Mouse (Mus musculus) kidney, embryonic 15.5 days (tissue): ENCODE data around the gene Tfpt. TPM values are rescaled to one million over a fixed set of nuclear protein-coding genes. Genes with fewer than 3 reads are reported as not detected.

ENCODE experiments used
- ATAC-seq: fragments of 200-750 bp; cut with Nextera tagmentation; replicated peaks from 2 replicates; pipeline ENCODE4 v1.8.0; 2017; ENCODE audit warnings: moderate TSS enrichment; ENCODE audit not compliant: low FRiP score
- H3K27ac ChIP-seq: fragments of 300-500 bp; sonication (generic); 2 replicates; pipeline ENCODE4 v1.5.1; 2015; ENCODE audit warnings: mild to moderate bottlenecking, inconsistent platforms
- H3K27me3 ChIP-seq: fragments of 300-500 bp; sonication (generic); 2 replicates; pipeline ENCODE4 v1.6.1; 2015; ENCODE audit warnings: inconsistent platforms
- H3K36me3 ChIP-seq: fragments of 300-500 bp; sonication (generic); 2 replicates; pipeline ENCODE4 v1.6.1; 2015; ENCODE audit warnings: inconsistent platforms
- H3K4me1 ChIP-seq: fragments of 300-500 bp; sonication (generic); 2 replicates; pipeline ENCODE4 v1.6.1; 2015; ENCODE audit warnings: inconsistent platforms
- H3K4me2 ChIP-seq: fragments of 300-500 bp; sonication (generic); 2 replicates; pipeline ENCODE4 v1.6.1; 2015; ENCODE audit warnings: moderate library complexity, mild to moderate bottlenecking, inconsistent platforms
- H3K4me3 ChIP-seq: fragments of 300-500 bp; sonication (generic); replicated peaks from 2 replicates; pipeline ENCODE4 v1.5.1; 2015; ENCODE audit warnings: mild to moderate bottlenecking, inconsistent platforms
- H3K9ac ChIP-seq: fragments of 300-500 bp; sonication (generic); 2 replicates; pipeline ENCODE4 v1.6.1; 2015; ENCODE audit warnings: mild to moderate bottlenecking, inconsistent platforms
- H3K9me3 ChIP-seq: fragments of 300-500 bp; sonication (generic); replicated peaks from 2 replicates; pipeline ENCODE4 v1.6.1; 2016; ENCODE audit warnings: inconsistent platforms
- WGBS: fragments of 180-500 bp; shearing (Covaris S2); methylation state at CpG from one replicate; pipeline ENCODE4 v1.1.7; 2015; ENCODE audit warnings: mixed read lengths; 5-methylcytosine and 5-hydroxymethylcytosine counted together
- polyA plus RNA-seq: library from polyadenylated mRNA; unstranded; fragments of >200 nt; fragmentation: Nextera tagmentation; extraction: Ambion mirVana; gene quantifications from 2 replicates; pipeline ENCODE4 v1.2.1, GENCODE M21; 2015

Tfpt gene
- polyA plus RNA-seq, 1 experiment from 2014 or later = 23.9 TPM

GRCm38 (mm10) chr7:3646188-3646587 lies 16.5 kb upstream of the Tfpt start:
- Histone ChIP-seq H3K4me1 (peaks cover 38% of the 10 kb centered on the region), H3K4me3 (peak overlapping the region; percentile 99), H3K27ac (peak overlapping the region; percentile 99; the same call in 1 of the 2 replicates), H3K36me3 (peaks cover 49% of the 10 kb centered on the region), H3K4me2 (peak overlapping the region; percentile 76), H3K27me3 (no peaks in the 10 kb centered on the region), H3K9me3 (no peaks in the 10 kb centered on the region), H3K9ac (peak overlapping the region; percentile 100)
- 15% methylated on average over 9 of the region's 9 CpGs for WGBS
- ATAC-seq = no peak

- Histone ChIP-seq H3K4me1 (peaks cover 38% of the 10 kb centered on the region), H3K9me3 (no peaks in the 10 kb centered on the region), H3K27me3 (no peaks in the 10 kb centered on the region), H3K36me3 (peaks cover 49% of the 10 kb centered on the region), H3K9ac (peak overlapping the region; percentile 100), H3K4me2 (peak overlapping the region; percentile 76), H3K4me3 (peak overlapping the region; percentile 99), H3K27ac (peak overlapping the region; percentile 99)
- 0% methylated on average over 53 of the region's 58 CpGs for WGBS
- 0 out of 2 replicates have a peak, but pooled peaks have one; percentile 0 for ATAC-seq
These were observed 15.8 kb upstream of the Tfpt start for GRCm38 (mm10) chr7:3645488-3646025.

- peak within 1 kb of the TSS; percentile 100 for H3K9ac ChIP-seq
- no peaks in the 10 kb centered on the region for H3K9me3 ChIP-seq
- H3K27ac ChIP-seq = peak within 1 kb of the TSS; percentile 99
- peak within 1 kb of the TSS; percentile 99 for H3K4me3 ChIP-seq
- H3K4me2 ChIP-seq = peak within 1 kb of the TSS; percentile 76
- under 1% methylated on average over 58 of the region's 58 CpGs for WGBS
- peak; percentile 99 for ATAC-seq
- peaks cover 49% of the 10 kb centered on the region for H3K36me3 ChIP-seq
- peaks cover 38% of the 10 kb centered on the region for H3K4me1 ChIP-seq
- H3K27me3 ChIP-seq = no peaks in the 10 kb centered on the region
These were observed 15.2 kb upstream of the Tfpt start, which contains the start of gene Cnot3 for GRCm38 (mm10) chr7:3644672-3645487. Gene Cnot3 (plus strand): TSS chr7:3645268.

- Histone ChIP-seq H3K27me3 (no peaks in the 10 kb centered on the region), H3K9ac (peak overlapping the region; percentile 24; the same call in 1 of the 2 replicates), H3K9me3 (no peaks in the 10 kb centered on the region), H3K36me3 (peaks cover 51% of the 10 kb centered on the region), H3K4me1 (peaks cover 38% of the 10 kb centered on the region), H3K4me2 (peak overlapping the region; percentile 75), H3K4me3 (peak overlapping the region; percentile 99), H3K27ac (peak overlapping the region; percentile 99)
- WGBS = under 1% methylated on average over 11 of the region's 11 CpGs
- ATAC-seq = peak; percentile 0; the same call in 1 of the 2 replicates
These were observed 14.6 kb upstream of the Tfpt start for GRCm38 (mm10) chr7:3644348-3644671.

GRCm38 (mm10) chr7:3643843-3644242 lies 14.1 kb upstream of the Tfpt start:
- 0 out of 2 replicates have a peak overlapping the region, but pooled peaks have one; percentile 99 for H3K27ac ChIP-seq
- no peak for ATAC-seq
- H3K9me3 ChIP-seq = no peaks in the 10 kb centered on the region
- peaks cover 34% of the 10 kb centered on the region for H3K4me1 ChIP-seq
- no peaks in the 10 kb centered on the region for H3K27me3 ChIP-seq
- H3K9ac ChIP-seq = peak overlapping the region; percentile 24; the same call in 1 of the 2 replicates
- 19% methylated on average over 9 of the region's 9 CpGs for WGBS
- peak overlapping the region; percentile 75 for H3K4me2 ChIP-seq
- peak overlapping the region; percentile 99 for H3K4me3 ChIP-seq
- peaks cover 53% of the 10 kb centered on the region for H3K36me3 ChIP-seq

- Histone ChIP-seq H3K4me1 (peaks cover 30% of the 10 kb centered on the region), H3K9me3 (no peaks in the 10 kb centered on the region), H3K27me3 (no peaks in the 10 kb centered on the region), H3K4me2 (peak overlapping the region; percentile 75; the same call in 1 of the 2 replicates), H3K9ac (no peak overlapping the region), H3K27ac (no peak overlapping the region), H3K36me3 (peaks cover 53% of the 10 kb centered on the region), H3K4me3 (no peak overlapping the region)
- ATAC-seq = no peak
- WGBS = 68% methylated on average over 5 of the region's 5 CpGs
These were observed 13.7 kb upstream of the Tfpt start for GRCm38 (mm10) chr7:3643412-3643811.

- Histone ChIP-seq H3K36me3 (peaks cover 58% of the 10 kb centered on the region), H3K9ac (peak overlapping the region; percentile 77), H3K9me3 (no peaks in the 10 kb centered on the region), H3K4me1 (peaks cover 24% of the 10 kb centered on the region), H3K27ac (no peak overlapping the region), H3K27me3 (no peaks in the 10 kb centered on the region), H3K4me2 (peak overlapping the region; percentile 91), H3K4me3 (peak overlapping the region; percentile 76)
- WGBS = 52% methylated on average over 3 of the region's 3 CpGs
- ATAC-seq = no peak
These were observed 718 bp upstream of the Tfpt start for GRCm38 (mm10) chr7:3630478-3630815.

GRCm38 (mm10) chr7:3629030-3629429 lies 699 bp downstream of the Tfpt start:
- Histone ChIP-seq H3K4me3 (peak overlapping the region; percentile 76), H3K27me3 (no peaks in the 10 kb centered on the region), H3K36me3 (peaks cover 58% of the 10 kb centered on the region), H3K4me2 (peak overlapping the region; percentile 91), H3K9me3 (no peaks in the 10 kb centered on the region), H3K4me1 (peaks cover 24% of the 10 kb centered on the region), H3K9ac (peak overlapping the region; percentile 77), H3K27ac (0 out of 2 replicates have a peak overlapping the region, but pooled peaks have one; percentile 90)
- ATAC-seq = peak; percentile 44
- 35% methylated on average over 4 of the region's 4 CpGs for WGBS

- Histone ChIP-seq H3K27me3 (no peaks in the 10 kb centered on the region), H3K4me1 (peaks cover 9% of the 10 kb centered on the region), H3K9me3 (no peaks in the 10 kb centered on the region), H3K9ac (peak within 1 kb of the TSS; percentile 79), H3K4me3 (peak within 1 kb of the TSS; percentile 72), H3K27ac (peak within 1 kb of the TSS; percentile 82), H3K36me3 (peaks cover 37% of the 10 kb centered on the region), H3K4me2 (peak within 1 kb of the TSS; percentile 68)
- 1% methylated on average over 32 of the region's 32 CpGs for WGBS
- peak; percentile 98 for ATAC-seq
These were observed 12.3 kb downstream of the Tfpt start, which contains the start of gene Ndufa3 for GRCm38 (mm10) chr7:3617242-3617995. Gene Ndufa3 (plus strand): TSS chr7:3617373.

- peak overlapping the region; percentile 68 for H3K4me2 ChIP-seq
- no peak overlapping the region for H3K27ac ChIP-seq
- no peaks in the 10 kb centered on the region for H3K9me3 ChIP-seq
- ATAC-seq = peak; percentile 33
- H3K36me3 ChIP-seq = peaks cover 28% of the 10 kb centered on the region
- peaks cover 9% of the 10 kb centered on the region for H3K4me1 ChIP-seq
- 36% methylated on average over 6 of the region's 6 CpGs for WGBS
- H3K4me3 ChIP-seq = peak overlapping the region; percentile 72
- H3K27me3 ChIP-seq = no peaks in the 10 kb centered on the region
- H3K9ac ChIP-seq = no peak overlapping the region
These were observed 13.1 kb downstream of the Tfpt start for GRCm38 (mm10) chr7:3616389-3617241.

GRCm38 (mm10) chr7:3616057-3616388 lies 13.7 kb downstream of the Tfpt start, which contains the start of gene Oscar:
Gene Oscar (minus strand): TSS chr7:3616157.
- no peak within 1 kb of the TSS for H3K27ac ChIP-seq
- H3K4me3 ChIP-seq = peak within 1 kb of the TSS; percentile 72
- no peak within 1 kb of the TSS for H3K9ac ChIP-seq
- ATAC-seq = no peak
- H3K27me3 ChIP-seq = no peaks in the 10 kb centered on the region
- H3K9me3 ChIP-seq = no peaks in the 10 kb centered on the region
- 81% methylated on average over 4 of the region's 4 CpGs for WGBS
- H3K4me2 ChIP-seq = peak within 1 kb of the TSS; percentile 68
- peaks cover 9% of the 10 kb centered on the region for H3K4me1 ChIP-seq
- peaks cover 24% of the 10 kb centered on the region for H3K36me3 ChIP-seq
